Mouse (Mus musculus) cerebellum, adult 2 months (tissue): ENCODE measurements around the gene Itln1.

ENCODE experiments used
- CTCF ChIP-seq: fragments of 200-500 bp; IDR thresholded peaks from 2 replicates; pipeline ENCODE4 v1.5.1; 2011; ENCODE audit warnings: low read depth, mild to moderate bottlenecking, control low read depth, low read length, moderate library complexity, borderline replicate concordance; ENCODE audit not compliant: insufficient read depth
- POLR2A ChIP-seq: fragments of 200-500 bp; IDR thresholded peaks from 2 replicates; pipeline ENCODE4 v1.6.1; 2011; ENCODE audit warnings: low read length, control low read depth, borderline replicate concordance; ENCODE audit not compliant: insufficient read depth

- TF ChIP-seq POLR2A (no peak), CTCF (no peak)
Observed at GRCm38 (mm10) chr1:171551326-171551725, 16.2 kb upstream of the Itln1 start.
